ENCODE assay signal across 7 mouse cellular contexts in the genomic region with DNA sequence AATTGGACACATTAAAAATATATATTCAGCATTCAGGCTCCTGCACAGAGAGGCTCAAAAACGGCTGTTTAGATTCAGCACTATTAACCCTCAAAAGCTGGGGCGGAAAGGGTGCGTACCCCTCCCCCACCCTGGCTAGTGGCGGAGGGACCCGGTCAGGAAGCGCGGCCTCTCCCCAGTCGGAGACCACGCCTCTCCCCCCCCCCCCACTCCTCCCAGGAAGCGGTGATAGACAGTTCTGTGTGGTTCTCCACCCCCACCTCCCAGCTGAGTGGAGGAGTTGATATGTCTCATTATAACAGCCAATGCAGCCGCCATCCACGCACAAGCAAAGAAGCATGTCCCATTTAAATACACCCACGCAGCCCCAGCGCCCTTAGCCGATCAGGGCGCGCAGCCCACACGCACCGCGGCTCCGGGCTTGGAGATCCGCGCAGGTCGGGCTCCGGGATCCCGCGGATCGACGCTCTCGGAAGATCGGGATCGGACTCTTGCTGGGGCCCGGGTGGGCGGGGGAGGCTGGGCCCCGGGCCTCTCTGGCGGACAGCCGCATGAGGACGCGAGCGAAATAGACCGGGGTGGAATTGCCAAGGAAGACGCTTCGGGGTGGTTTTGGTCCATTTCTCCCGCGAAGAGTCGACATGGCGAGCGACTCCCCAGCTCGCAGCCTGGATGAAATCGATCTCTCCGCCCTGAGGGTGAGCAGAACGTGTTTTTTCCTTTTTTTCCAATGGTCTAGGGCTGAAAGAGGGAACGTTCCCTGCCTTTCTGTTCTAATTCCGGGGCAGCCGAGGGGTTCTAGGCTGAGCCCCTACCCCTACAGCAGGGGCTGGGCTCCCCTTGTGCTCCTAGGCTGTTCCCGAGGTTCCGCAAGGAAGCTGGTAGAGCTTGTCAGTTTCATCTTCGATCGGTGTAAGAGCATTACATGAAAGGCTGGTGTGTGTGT. TPM values are rescaled to one million over a fixed set of nuclear protein-coding genes. Genes with fewer than 3 reads are reported as not detected.
A peak's percentile ranks its signal among the peaks of the same experiment; 100 is the strongest.
DNase-seq lines count a peak whose midpoint lies in the region; ATAC-seq and TF ChIP-seq lines count a peak whose summit lies in the region.

Tnik (plus strand) TSS at position 213 of the 946 bp plus-strand sequence.

- H3K9me3 ChIP-seq in intestine, postnatal 0 days (ENCODE audit: control insufficient read depth): no peaks in the 10 kb centered on the region
- no peaks in the 10 kb centered on the region for H3K9me3 ChIP-seq in limb, embryonic 10.5 days (replicated peaks)
- no peaks in the 10 kb centered on the region for H3K9me3 ChIP-seq in midbrain, embryonic 12.5 days

- H3K36me3 ChIP-seq in intestine, postnatal 0 days (ENCODE audit: control insufficient read depth, insufficient read depth): peaks cover 4% of the 10 kb centered on the region; the same call in 1 of the 2 replicates
- H3K36me3 ChIP-seq in limb, embryonic 10.5 days: no peaks in the 10 kb centered on the region
- no peaks in the 10 kb centered on the region for H3K36me3 ChIP-seq in midbrain, embryonic 12.5 days

- 0 out of 2 replicates have a peak, but pooled peaks cover 8% of the 10 kb centered on the region for H3K4me1 ChIP-seq in intestine, postnatal 0 days (replicated peaks; ENCODE audit: control insufficient read depth, insufficient read depth, low read length)
- peaks cover 33% of the 10 kb centered on the region for H3K4me1 ChIP-seq in limb, embryonic 10.5 days
- peaks cover 41% of the 10 kb centered on the region for H3K4me1 ChIP-seq in midbrain, embryonic 12.5 days

- peak within 1 kb of the TSS; percentile 85 for H3K9ac ChIP-seq in intestine, postnatal 0 days (ENCODE audit: low read depth, low read length)
- H3K9ac ChIP-seq in midbrain, embryonic 12.5 days (replicated peaks): peak within 1 kb of the TSS; percentile 77

- peak; percentile 86 for ATAC-seq in intestine, postnatal 0 days
- peak; percentile 93 for ATAC-seq in midbrain, embryonic 12.5 days (ENCODE audit: low FRiP score, low read depth)

- TF ChIP-seq CTCF in intestine, postnatal 0 days (IDR thresholded peaks at IDR 0.05; ENCODE audit: low read depth): no peak

- H3K27me3 ChIP-seq in intestine, postnatal 0 days (replicated peaks; ENCODE audit: control insufficient read depth, insufficient read depth, low read length): no peaks in the 10 kb centered on the region
- peaks cover 43% of the 10 kb centered on the region for H3K27me3 ChIP-seq in limb, embryonic 10.5 days (ENCODE audit: low read depth, poor library complexity, severe bottlenecking)
- H3K27me3 ChIP-seq in midbrain, embryonic 12.5 days: peaks cover 13% of the 10 kb centered on the region

- H3K27ac ChIP-seq in intestine, postnatal 0 days (ENCODE audit: low read depth, low read length): peak within 1 kb of the TSS; percentile 90
- peak within 1 kb of the TSS; percentile 76 for H3K27ac ChIP-seq in limb, embryonic 10.5 days
- peak within 1 kb of the TSS; percentile 83 for H3K27ac ChIP-seq in midbrain, embryonic 12.5 days (replicated peaks)

- H3K4me3 ChIP-seq in intestine, postnatal 0 days (ENCODE audit: low read depth, low read length): peak within 1 kb of the TSS; percentile 85
- H3K4me3 ChIP-seq in limb, embryonic 10.5 days: peak within 1 kb of the TSS; percentile 65
- peak within 1 kb of the TSS; percentile 68 for H3K4me3 ChIP-seq in midbrain, embryonic 12.5 days

- peak; percentile 81 for DNase-seq in adrenal gland, postnatal 10 days
- DNase-seq in embryo, embryonic 11 days: peak; percentile 81
- peak; percentile 30 for DNase-seq in gonadal fat pad, adult 2 months (ENCODE audit: low read depth)
- DNase-seq in limb, embryonic 10.5 days (ENCODE audit: low spot score): peak; percentile 75
- DNase-seq in spleen, adult 12 weeks (ENCODE audit: low spot score): peak; percentile 34

- under 1% methylated on average over 59 of the region's 59 CpGs for WGBS in intestine, postnatal 0 days
- WGBS in limb, embryonic 10.5 days: under 1% methylated on average over 59 of the region's 59 CpGs
- WGBS in midbrain, embryonic 12.5 days: under 1% methylated on average over 56 of the region's 59 CpGs

- peak within 1 kb of the TSS; percentile 92 for H3K4me2 ChIP-seq in intestine, postnatal 0 days (replicated peaks; ENCODE audit: low read depth)
- peak within 1 kb of the TSS; percentile 64 for H3K4me2 ChIP-seq in midbrain, embryonic 12.5 days (replicated peaks)

RNA-seq across cellular contexts. Expression of gene Tnik, which starts in this region (rescaled TPM):
- total RNA-seq in adrenal gland, postnatal 10 days (2021): 10 to 100 TPM; 14.5 to 26.2 TPM
- 5.7 and 5.8 TPM in 2 replicates for polyA plus RNA-seq in gonadal fat pad, adult 2 months (2012; rRNA removed)
- 7.9 and 11.3 TPM in 2 replicates for polyA plus RNA-seq in intestine, postnatal 0 days (2015; fragmentation: Nextera tagmentation; extraction: Ambion mirVana)
- polyA plus RNA-seq in limb, embryonic 10.5 days (2016; fragmentation: Nextera tagmentation; extraction: Ambion mirVana): 1.9 and 2.6 TPM in 2 replicates
- polyA plus RNA-seq in midbrain, embryonic 12.5 days (2016; fragmentation: Nextera tagmentation; extraction: Ambion mirVana): 38.5 and 41.7 TPM in 2 replicates

Comparison
In these comparisons a context has a peak if more than half of its experiments do, and no peak if none do; other contexts are left out.
1. Peak in every context shown above with its lines: DNase-seq, ATAC-seq, H3K4me3 ChIP-seq and H3K27ac ChIP-seq.
2. DNase-seq: peak in every context shown above with its lines; median percentile 81 in adrenal gland, postnatal 10 days; 81 in embryo, embryonic 11 days; 75 in limb, embryonic 10.5 days; 34 in spleen, adult 12 weeks; 30 in gonadal fat pad, adult 2 months.